Mouse (Mus musculus) forebrain, embryonic 12.5 days (tissue): Measurements from ENCODE around the gene Slco2b1. TPM values are rescaled to one million over a fixed set of nuclear protein-coding genes. Genes with fewer than 3 reads are reported as not detected.

Source experiments
- ATAC-seq: fragments of 200-750 bp; cut with Nextera tagmentation; 2 replicates; pipeline ENCODE4 v1.8.0; 2017; ENCODE audit warnings: moderate TSS enrichment; ENCODE audit not compliant: low FRiP score
- H3K27ac ChIP-seq: fragments of 300-500 bp; sonication (generic); 2 replicates; pipeline ENCODE4 v1.5.1; 2016; ENCODE audit warnings: mild to moderate bottlenecking
- H3K27me3 ChIP-seq: fragments of 300-500 bp; sonication (generic); 2 replicates; pipeline ENCODE4 v1.6.1; 2016; ENCODE audit warnings: mild to moderate bottlenecking
- H3K36me3 ChIP-seq: fragments of 300-500 bp; sonication (generic); replicated peaks from 2 replicates; pipeline ENCODE4 v1.6.1; 2016; ENCODE audit warnings: mild to moderate bottlenecking
- H3K4me1 ChIP-seq: fragments of 300-500 bp; sonication (generic); 2 replicates; pipeline ENCODE4 v1.6.1; 2016
- H3K4me2 ChIP-seq: fragments of 300-500 bp; sonication (generic); 2 replicates; pipeline ENCODE4 v1.6.1; 2016; ENCODE audit warnings: mild to moderate bottlenecking, moderate library complexity
- H3K4me3 ChIP-seq: fragments of 300-500 bp; sonication (generic); replicated peaks from 2 replicates; pipeline ENCODE4 v1.5.1; 2016; ENCODE audit warnings: mild to moderate bottlenecking
- H3K9ac ChIP-seq: fragments of 300-500 bp; sonication (generic); 2 replicates; pipeline ENCODE4 v1.6.1; 2016; ENCODE audit warnings: mild to moderate bottlenecking
- H3K9me3 ChIP-seq: fragments of 300-500 bp; sonication (generic); 2 replicates; pipeline ENCODE4 v1.6.1; 2016
- WGBS: fragments of 180-500 bp; shearing (Covaris S2); methylation state at CpG from one replicate; pipeline ENCODE4 v1.1.7; 2016; 5-methylcytosine and 5-hydroxymethylcytosine counted together
- polyA plus RNA-seq: library from polyadenylated mRNA; unstranded; fragments of >200 nt; fragmentation: Nextera tagmentation; extraction: Ambion mirVana; gene quantifications from 2 replicates; pipeline ENCODE4 v1.2.1, GENCODE M21; 2016

The Slco2b1 gene
- polyA plus RNA-seq, 1 experiment from 2014 or later = 2.4 TPM

DNA sequence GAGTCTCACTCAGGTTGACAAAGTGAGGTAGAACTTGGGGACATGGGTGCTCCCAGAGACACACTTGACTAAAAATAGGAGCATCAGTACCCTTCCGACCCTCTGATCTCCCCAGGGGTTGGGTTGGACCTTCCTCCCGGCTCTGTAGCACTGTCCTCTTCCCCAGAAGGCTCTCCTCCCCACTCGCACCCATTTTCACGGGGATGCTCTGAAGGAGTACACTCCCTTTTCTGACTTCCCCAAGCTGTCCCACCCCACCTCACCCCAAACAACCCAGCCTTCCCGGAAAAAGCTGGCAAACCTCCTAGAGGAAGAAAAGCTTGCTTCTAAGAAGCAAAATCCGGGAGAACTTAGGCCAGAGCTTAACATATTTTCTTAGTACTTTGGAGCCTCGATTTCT is 20.3 kb downstream of the Slco2b1 start:
- ATAC-seq = no peak
- no peaks in the 10 kb centered on the region for H3K9me3 ChIP-seq
- H3K27me3 ChIP-seq = no peaks in the 10 kb centered on the region
- H3K9ac ChIP-seq = no peak overlapping the region
- no peak overlapping the region for H3K4me3 ChIP-seq
- H3K27ac ChIP-seq = no peak overlapping the region
- H3K36me3 ChIP-seq = no peaks in the 10 kb centered on the region
- H3K4me1 ChIP-seq = peaks cover 6% of the 10 kb centered on the region
- WGBS = 70% methylated on average over 7 of the region's 7 CpGs
- H3K4me2 ChIP-seq = no peak overlapping the region

DNA sequence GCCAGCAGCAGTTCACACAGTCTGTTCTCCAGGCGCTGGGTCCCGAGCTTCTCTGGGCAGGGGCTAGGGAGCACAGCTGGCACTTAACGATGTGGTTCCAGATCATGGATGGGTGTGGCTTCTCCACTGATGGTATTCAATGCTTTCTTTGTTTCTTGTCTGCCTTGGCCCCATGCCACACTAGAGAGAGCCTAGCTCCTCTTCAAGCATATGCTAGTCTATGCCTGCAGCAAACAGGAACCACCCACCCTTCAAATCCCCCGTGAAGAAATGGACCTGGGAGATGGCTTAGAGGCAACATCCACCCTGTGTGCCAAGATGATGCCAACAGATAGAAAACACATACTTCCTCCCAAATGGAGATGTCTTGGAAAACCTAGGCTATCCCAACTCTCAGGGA is 27.1 kb downstream of the Slco2b1 start:
- H3K4me2 ChIP-seq = no peak overlapping the region
- no peak for ATAC-seq
- H3K9ac ChIP-seq = no peak overlapping the region

DNA sequence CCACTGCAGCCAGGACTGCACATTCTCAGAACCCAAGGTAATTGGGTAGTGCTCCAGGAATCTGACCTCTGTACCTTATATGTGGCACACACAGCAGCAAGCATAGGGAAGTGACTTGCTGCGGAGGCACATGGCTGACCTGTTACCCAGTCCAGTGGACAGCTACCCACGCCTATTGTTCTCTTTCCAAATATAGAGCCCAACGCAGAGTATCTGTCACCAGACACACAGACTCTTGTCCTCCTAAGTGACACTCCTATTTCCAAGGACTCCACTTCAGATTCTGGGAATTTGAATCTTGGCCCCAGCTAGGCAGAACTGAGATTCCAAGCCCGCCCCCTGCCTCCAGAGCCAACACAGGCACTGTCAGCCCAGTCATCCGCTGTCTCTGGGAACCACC is 30.4 kb downstream of the Slco2b1 start:
- no peaks in the 10 kb centered on the region for H3K9me3 ChIP-seq
- ATAC-seq = no peak
- no peaks in the 10 kb centered on the region for H3K27me3 ChIP-seq
- no peak overlapping the region for H3K27ac ChIP-seq
- no peaks in the 10 kb centered on the region for H3K4me1 ChIP-seq
- WGBS = 72% methylated on average over 5 of the region's 5 CpGs
- no peak overlapping the region for H3K9ac ChIP-seq
- H3K4me2 ChIP-seq = no peak overlapping the region
- no peak overlapping the region for H3K4me3 ChIP-seq
- no peaks in the 10 kb centered on the region for H3K36me3 ChIP-seq

More for the DNA sequence above, 27.1 kb downstream of the Slco2b1 start:
- Histone ChIP-seq H3K4me1 (no peaks in the 10 kb centered on the region), H3K4me3 (no peak overlapping the region), H3K27ac (no peak overlapping the region), H3K27me3 (no peaks in the 10 kb centered on the region), H3K36me3 (no peaks in the 10 kb centered on the region), H3K9me3 (no peaks in the 10 kb centered on the region)
- WGBS = 54% methylated on average over 4 of the region's 4 CpGs

DNA sequence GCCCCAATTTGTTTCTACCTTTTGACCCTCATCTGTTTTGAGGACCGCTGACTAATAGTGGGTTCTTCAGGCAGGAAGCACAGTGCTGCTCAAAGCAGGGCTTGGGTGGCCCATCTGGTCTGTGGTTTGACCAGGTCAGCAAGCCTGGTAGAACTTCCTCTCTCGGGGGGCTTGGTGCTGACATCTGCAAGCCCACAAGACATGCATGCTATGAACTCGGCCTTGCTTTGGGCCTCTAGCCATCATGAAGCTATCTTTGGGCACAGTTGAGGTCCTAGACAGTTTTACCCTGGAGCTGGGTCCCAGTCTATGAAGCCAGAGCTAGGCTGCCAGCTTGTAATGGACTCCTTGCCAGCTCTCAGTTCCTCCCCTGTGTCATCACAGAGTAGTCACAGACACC is 36.2 kb downstream of the Slco2b1 start:
- Histone ChIP-seq H3K36me3 (no peaks in the 10 kb centered on the region), H3K4me2 (no peak overlapping the region), H3K27ac (no peak overlapping the region), H3K9me3 (no peaks in the 10 kb centered on the region), H3K9ac (no peak overlapping the region), H3K4me3 (no peak overlapping the region), H3K27me3 (no peaks in the 10 kb centered on the region), H3K4me1 (no peaks in the 10 kb centered on the region)
- ATAC-seq = no peak
- 81% methylated on average over 3 of the region's 3 CpGs for WGBS

DNA sequence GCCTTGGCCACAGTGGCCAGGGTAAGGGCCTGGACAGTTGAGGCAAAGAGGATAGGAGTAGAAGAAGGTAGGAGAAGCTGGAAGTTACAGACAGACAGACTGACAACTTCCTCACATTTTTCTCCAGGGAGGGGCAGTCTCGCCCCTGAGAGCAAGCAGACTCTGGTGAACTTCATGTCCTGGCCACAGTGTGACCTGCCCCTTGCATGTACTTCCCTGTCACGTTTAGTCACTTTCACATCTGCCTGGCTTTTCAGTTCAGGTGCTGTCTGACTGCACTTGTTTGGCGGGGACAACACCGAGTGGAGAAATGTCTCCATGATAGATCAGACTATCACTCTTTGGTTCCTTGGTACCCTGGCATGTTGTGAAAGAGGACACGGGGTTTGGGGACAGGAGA is 36.9 kb downstream of the Slco2b1 start:
- 75% methylated on average over 5 of the region's 5 CpGs for WGBS
- H3K9ac ChIP-seq = no peak overlapping the region
- ATAC-seq = no peak
- H3K36me3 ChIP-seq = no peaks in the 10 kb centered on the region
- no peak overlapping the region for H3K4me2 ChIP-seq
- no peaks in the 10 kb centered on the region for H3K9me3 ChIP-seq
- H3K27ac ChIP-seq = no peak overlapping the region
- H3K27me3 ChIP-seq = no peaks in the 10 kb centered on the region
- peaks cover 1% of the 10 kb centered on the region for H3K4me1 ChIP-seq
- no peak overlapping the region for H3K4me3 ChIP-seq

DNA sequence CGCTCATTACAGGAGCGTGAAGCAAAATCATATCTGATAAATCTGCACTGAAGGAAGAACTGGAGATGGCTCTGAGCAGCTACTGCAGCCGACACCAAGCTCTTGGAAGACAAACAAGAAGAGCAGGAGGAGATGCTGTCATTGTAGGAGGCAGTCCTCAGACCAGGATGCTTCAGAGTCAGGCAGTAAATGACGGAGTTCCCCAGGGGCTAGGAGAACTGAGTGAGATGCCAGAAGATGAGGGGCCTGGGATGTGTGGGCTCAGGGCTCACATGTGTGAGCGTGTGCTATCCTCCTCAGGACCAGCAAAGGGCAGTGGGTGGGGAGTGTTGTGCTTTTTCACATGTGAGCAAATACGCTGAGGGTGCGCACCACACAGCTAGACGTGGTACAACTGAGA is 38.0 kb downstream of the Slco2b1 start:
- ATAC-seq = no peak
- no peak overlapping the region for H3K4me2 ChIP-seq
- H3K9ac ChIP-seq = no peak overlapping the region
- H3K27ac ChIP-seq = no peak overlapping the region
- H3K4me1 ChIP-seq = peaks cover 8% of the 10 kb centered on the region
- H3K4me3 ChIP-seq = no peak overlapping the region
- no peaks in the 10 kb centered on the region for H3K36me3 ChIP-seq
- H3K9me3 ChIP-seq = no peaks in the 10 kb centered on the region
- WGBS = 86% methylated on average over 8 of the region's 8 CpGs
- H3K27me3 ChIP-seq = no peaks in the 10 kb centered on the region

DNA sequence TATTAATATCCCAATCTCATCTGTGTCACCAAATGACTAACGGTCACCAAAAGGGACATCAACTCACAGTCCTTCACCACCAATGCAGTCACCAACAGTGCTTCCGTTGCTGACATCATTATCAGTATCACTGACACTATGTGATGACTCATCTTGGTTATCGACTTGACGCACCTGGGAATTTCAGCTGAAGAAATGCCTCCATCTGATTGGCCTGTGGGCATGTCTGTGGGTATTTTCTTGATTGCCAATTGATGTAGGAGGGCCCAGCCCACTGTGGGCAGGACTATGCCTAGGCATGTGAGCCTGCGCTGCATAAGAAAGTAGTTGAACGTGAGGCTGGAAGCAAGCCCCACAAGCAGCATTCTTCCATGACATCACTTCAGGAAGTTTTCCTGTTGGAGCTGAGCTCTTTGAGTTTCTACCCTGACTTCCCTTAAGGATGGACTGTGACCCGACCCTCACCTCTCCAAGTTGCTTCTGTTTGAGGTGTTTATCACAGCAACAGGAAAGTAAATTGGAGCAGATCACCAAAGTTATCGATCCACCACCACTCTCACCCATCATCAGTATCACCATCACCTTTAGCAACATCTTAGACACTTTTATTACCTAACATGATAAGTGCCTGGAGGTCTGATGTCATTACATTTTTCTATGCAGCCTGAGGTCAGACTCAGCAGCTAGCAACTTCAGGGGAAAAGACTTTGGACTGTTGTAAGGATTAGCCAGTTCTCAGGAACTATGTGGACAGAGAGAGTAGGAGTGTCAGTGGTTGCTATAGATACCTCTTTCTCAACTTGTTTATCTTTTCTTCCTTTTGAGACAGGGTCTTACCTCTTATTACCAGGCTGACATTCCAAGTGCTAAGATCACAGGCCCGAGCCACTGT is 39.4 kb downstream of the Slco2b1 start:
- Histone ChIP-seq H3K27me3 (no peaks in the 10 kb centered on the region), H3K4me1 (peaks cover 8% of the 10 kb centered on the region), H3K27ac (no peak overlapping the region), H3K9ac (no peak overlapping the region), H3K9me3 (no peaks in the 10 kb centered on the region), H3K36me3 (no peaks in the 10 kb centered on the region), H3K4me3 (no peak overlapping the region), H3K4me2 (no peak overlapping the region)
- ATAC-seq = no peak
- WGBS = 89% methylated on average over 9 of the region's 9 CpGs

DNA sequence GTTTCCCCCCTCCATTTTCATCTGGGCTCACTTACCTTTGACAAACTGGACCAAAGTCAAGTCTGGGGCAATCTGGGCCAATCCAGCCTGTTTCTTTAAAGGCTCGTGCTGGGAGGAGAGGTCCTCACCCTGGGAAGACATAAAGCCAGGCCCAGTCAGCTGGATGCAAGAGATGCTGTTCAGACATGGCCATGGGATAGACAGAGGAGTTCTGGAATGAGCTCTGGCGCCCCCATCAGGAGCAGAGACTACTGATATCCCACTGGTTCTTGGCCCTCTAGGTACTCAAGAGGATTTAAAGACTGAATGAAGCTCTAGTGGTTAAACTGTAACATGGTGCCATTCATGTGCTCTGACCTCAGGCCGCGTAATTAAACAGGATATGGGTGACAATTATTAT is 40.2 kb downstream of the Slco2b1 start:
- Histone ChIP-seq H3K36me3 (no peaks in the 10 kb centered on the region), H3K4me3 (no peak overlapping the region), H3K9me3 (no peaks in the 10 kb centered on the region), H3K4me2 (no peak overlapping the region), H3K27ac (no peak overlapping the region), H3K27me3 (no peaks in the 10 kb centered on the region), H3K4me1 (peaks cover 8% of the 10 kb centered on the region), H3K9ac (no peak overlapping the region)
- no peak for ATAC-seq
- 74% methylated on average over 4 of the region's 4 CpGs for WGBS

DNA sequence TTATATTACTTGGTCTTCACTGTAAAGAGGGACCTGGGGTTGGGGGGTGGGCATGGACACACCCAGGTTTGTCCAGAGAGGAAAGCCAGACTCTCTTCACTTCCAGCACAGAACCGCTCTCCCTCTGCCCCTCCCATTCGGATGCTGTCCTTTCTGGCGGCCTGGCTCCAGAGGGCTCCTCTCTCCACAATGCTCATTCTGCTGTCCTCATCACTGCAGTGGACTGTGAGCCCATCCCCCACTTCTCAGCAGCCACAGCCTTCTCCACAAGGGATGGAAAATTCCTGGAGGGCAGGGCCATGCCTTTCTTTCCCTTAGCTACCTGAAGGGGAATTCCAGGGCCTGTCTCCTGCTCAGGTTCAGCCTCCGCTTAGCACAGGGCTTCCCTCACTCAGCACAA is 42.3 kb downstream of the Slco2b1 start:
- H3K27me3 ChIP-seq = no peaks in the 10 kb centered on the region
- peak; percentile 51; the same call in 1 of the 2 replicates for ATAC-seq
- H3K9ac ChIP-seq = no peak overlapping the region
- 26% methylated on average over 4 of the region's 4 CpGs for WGBS
- no peak overlapping the region for H3K4me3 ChIP-seq
- no peaks in the 10 kb centered on the region for H3K36me3 ChIP-seq
- H3K4me1 ChIP-seq = peaks cover 18% of the 10 kb centered on the region
- H3K4me2 ChIP-seq = no peak overlapping the region
- no peaks in the 10 kb centered on the region for H3K9me3 ChIP-seq
- H3K27ac ChIP-seq = no peak overlapping the region

DNA sequence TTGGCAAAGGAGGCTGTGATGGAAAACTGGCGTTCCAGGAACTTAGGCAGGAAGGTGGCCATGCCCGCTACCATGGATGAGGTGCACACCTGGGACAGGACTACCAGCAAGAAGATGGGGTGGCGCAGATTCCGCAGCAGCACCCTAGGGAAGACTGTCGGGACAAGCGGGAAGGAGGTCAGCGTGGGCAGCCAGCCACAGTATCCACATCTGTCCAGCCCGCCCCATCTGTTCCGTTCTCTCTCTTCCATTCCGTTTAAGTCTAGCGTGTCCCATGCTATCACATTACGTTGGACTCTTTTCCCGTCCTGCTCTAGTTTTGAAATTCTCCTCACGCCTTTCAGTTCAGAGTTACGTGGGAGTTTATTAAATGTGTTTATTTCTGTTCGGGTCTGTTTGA is 44.0 kb downstream of the Slco2b1 start:
- H3K27ac ChIP-seq = no peak overlapping the region
- ATAC-seq = no peak
- peaks cover 18% of the 10 kb centered on the region for H3K4me1 ChIP-seq
- no peak overlapping the region for H3K4me3 ChIP-seq
- no peak overlapping the region for H3K4me2 ChIP-seq
- H3K36me3 ChIP-seq = no peaks in the 10 kb centered on the region
- H3K9ac ChIP-seq = no peak overlapping the region
- no peaks in the 10 kb centered on the region for H3K27me3 ChIP-seq
- H3K9me3 ChIP-seq = no peaks in the 10 kb centered on the region
- 89% methylated on average over 16 of the region's 16 CpGs for WGBS

DNA sequence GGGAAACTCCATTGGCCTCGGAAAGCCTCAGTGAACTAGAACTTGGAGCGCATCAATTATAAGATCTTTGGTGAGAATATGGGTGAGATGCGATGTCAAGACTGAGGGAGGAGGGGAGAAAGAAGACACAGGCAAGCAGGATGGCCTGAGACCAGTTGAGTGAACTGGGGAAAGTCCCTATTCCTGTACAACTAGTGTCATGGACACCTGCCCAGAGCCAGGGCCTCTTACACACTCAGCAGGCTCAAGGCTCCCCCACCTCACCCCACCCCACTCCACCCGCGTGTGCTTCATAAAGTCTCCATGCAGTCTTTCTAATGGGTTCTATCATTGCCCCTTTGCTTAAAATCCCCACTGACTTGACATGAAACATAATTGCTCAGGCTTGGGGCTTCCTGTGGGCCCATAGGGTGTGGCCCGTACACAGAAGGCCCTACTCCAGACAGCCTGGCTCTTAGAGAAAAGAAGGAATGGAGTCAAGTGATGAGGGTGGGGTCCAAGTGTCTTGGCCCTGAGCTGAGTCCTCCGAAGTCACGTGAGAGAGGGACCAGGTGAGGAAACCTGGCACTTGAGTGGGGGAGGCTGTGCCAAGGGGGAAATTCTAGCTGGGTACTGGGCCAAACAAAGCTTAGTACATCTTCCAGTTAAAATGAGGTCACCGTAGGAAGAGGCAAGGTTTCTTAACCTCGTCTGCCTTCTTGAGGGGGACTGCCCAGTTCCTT is 45.2 kb downstream of the Slco2b1 start:
- Histone ChIP-seq H3K36me3 (no peaks in the 10 kb centered on the region), H3K27me3 (no peaks in the 10 kb centered on the region), H3K9me3 (no peaks in the 10 kb centered on the region), H3K27ac (no peak overlapping the region), H3K4me2 (no peak overlapping the region), H3K4me3 (no peak overlapping the region), H3K4me1 (peaks cover 21% of the 10 kb centered on the region), H3K9ac (no peak overlapping the region)
- ATAC-seq = no peak
- WGBS = 95% methylated on average over 10 of the region's 10 CpGs

DNA sequence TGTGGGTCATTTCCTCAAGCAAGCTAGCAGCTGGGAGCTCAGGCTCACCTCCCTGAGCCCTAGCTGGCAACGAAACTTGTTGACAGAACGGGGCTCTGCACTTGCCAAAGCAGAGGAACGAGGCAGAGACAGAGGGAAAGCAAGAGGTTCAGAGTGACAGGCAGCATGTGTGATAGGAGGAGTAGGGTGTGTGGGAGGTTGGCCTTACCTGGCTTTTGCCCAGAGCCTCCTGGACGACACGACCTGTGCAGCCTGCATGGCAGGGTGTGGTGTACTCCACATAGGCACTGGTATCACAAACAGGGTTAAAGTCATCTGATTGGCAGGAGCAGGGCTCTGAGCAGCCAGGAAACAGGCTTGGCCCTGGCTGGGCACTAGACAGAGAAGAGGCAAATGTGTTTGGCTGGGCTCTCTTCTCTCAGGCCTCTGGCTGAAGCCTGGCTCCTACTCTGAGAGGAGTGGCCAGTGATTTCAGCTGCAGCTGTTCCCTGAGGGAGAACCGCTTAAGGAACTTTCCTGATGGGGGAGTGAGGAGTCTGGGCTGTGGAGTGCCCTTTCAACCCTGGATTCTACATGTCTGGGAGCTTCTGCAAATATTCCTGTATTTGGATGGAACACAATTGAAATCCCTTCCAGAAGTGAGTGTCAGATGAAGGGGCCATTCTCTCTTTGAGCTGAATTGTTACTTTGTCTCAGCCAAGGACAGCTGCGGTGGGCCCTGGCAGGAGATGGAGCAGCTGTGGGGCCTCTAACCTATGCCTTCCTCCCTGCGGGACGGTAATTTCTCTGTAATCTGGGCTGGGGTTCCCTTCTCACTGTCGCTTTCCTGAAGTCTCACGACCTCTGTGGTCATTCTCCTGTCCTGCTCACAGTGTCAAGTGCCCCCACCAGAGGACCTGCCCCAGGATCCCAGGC is 46.3 kb downstream of the Slco2b1 start:
- Histone ChIP-seq H3K27ac (no peak overlapping the region), H3K27me3 (peaks cover 4% of the 10 kb centered on the region; the same call in 1 of the 2 replicates), H3K9ac (no peak overlapping the region), H3K4me3 (no peak overlapping the region), H3K36me3 (no peaks in the 10 kb centered on the region), H3K4me2 (no peak overlapping the region), H3K9me3 (no peaks in the 10 kb centered on the region), H3K4me1 (peaks cover 21% of the 10 kb centered on the region)
- 61% methylated on average over 11 of the region's 11 CpGs for WGBS
- ATAC-seq = no peak
